Mouse (Mus musculus) CD4-positive, CD25-positive, alpha-beta regulatory T cell, adult 9 weeks (primary cell): ENCODE measurements around the gene Anks1b. TPM values are rescaled to one million over a fixed set of nuclear protein-coding genes. Genes with fewer than 3 reads are reported as not detected.

Source experiments
- polyA plus RNA-seq: library from polyadenylated mRNA; unstranded; fragments of 100-300 nt; shearing (Covaris generic); gene quantifications from one replicate; pipeline ENCODE4 v1.2.1, GENCODE M21; 2017

The Anks1b gene
- not detected for polyA plus RNA-seq

DNA sequence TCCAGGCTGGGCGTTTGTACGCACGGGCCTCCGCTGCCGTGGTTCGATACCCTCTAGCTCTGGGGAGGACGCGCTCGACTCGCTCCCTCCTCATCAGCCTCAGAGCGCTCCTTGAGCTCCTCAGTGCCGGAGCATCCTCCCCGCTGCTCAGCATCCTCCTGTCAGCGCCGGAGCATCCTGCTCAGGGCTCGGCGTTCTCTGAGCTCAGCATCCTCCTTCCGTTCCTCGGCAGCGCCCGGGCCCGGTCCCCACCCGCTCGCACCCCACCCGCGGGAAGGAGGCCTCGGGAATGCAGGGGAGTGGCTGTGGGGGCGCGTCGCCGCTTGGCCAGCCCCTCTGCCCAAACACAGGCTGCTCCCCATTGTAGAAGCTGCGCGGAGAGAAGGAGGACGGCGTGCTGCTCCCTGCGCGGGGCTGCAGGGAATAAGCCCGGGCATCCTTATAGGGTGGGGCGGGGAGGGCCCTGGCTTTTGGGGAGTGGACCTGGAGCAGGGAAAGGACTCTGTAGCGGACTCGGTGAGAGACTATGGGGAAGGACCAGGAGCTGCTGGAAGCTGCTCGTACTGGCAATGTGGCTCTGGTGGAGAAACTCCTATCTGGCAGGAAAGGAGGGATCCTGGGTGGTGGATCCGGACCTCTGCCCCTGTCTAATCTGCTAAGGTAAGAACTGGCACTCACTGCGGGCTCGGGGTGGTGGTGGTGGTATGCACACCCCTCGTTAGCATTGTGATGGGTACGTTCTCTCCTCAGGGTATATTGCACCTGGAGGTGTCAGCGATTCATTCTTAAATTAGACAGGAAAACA is at the start of gene Anks1b:
TSS of gene Anks1b (plus strand) at position 364 of the 805 bp plus-strand sequence.

Other genes starting within 250 kb of the Anks1b start
- gene Scyl2, start 187.2 kb upstream of the Anks1b start, polyA plus RNA-seq, result 19.4 TPM
- 40.3 TPM for gene Actr6, start 141.2 kb upstream of the Anks1b start, polyA plus RNA-seq
- gene Uhrf1bp1l, start 128.5 kb upstream of the Anks1b start, polyA plus RNA-seq, result 16.6 TPM